Mouse (Mus musculus) CH12.LX (cell line): ENCODE measurements around the gene Chrne.

ENCODE experiments used
- BHLHE40 ChIP-seq: IDR thresholded peaks from 2 replicates; pipeline ENCODE4 v1.6.1; 2011; ENCODE audit warnings: mild to moderate bottlenecking, low read depth, low read length, improper control_type of control experiment
- CTCF ChIP-seq, 2 experiments: IDR thresholded peaks in 1 of 2; conservative IDR thresholded peaks in 1 of 2; 2 replicates each; pipeline ENCODE4 v1.5.1; 2011 to 2012; ENCODE audit warnings: low read depth in 2 of 2, low read length in 2 of 2, improper control_type of control experiment in 1 of 2, inconsistent platforms in 1 of 2, mild to moderate bottlenecking in 1 of 2, moderate library complexity in 1 of 2
- ELF1 ChIP-seq: IDR thresholded peaks from 2 replicates; pipeline ENCODE4 v1.6.1; 2014; ENCODE audit warnings: low read depth, mild to moderate bottlenecking, inconsistent platforms, low read length, improper control_type of control experiment
- EP300 ChIP-seq: IDR thresholded peaks from 2 replicates; pipeline ENCODE4 v1.6.1; 2011; ENCODE audit warnings: low read length, improper control_type of control experiment
- MAX ChIP-seq: IDR thresholded peaks from 2 replicates; pipeline ENCODE4 v1.6.1; 2011; ENCODE audit warnings: low read length, improper control_type of control experiment
- MXI1 ChIP-seq: IDR thresholded peaks from 2 replicates; pipeline ENCODE4 v1.6.1; 2011; ENCODE audit warnings: mild to moderate bottlenecking, low read depth, low read length, improper control_type of control experiment
- NRF1 ChIP-seq: IDR thresholded peaks from 2 replicates; pipeline ENCODE4 v1.6.1; 2014; ENCODE audit warnings: low read depth, mild to moderate bottlenecking, inconsistent platforms, low read length, improper control_type of control experiment, moderate library complexity
- PAX5 ChIP-seq: IDR thresholded peaks from 2 replicates; pipeline ENCODE4 v1.6.1; 2012; ENCODE audit warnings: low read length, inconsistent platforms, mixed read lengths
- POLR2A ChIP-seq: IDR thresholded peaks from 2 replicates; pipeline ENCODE4 v1.6.1; 2011; ENCODE audit warnings: low read depth, mild to moderate bottlenecking, improper control_type of control experiment, low read length
- RAD21 ChIP-seq: IDR thresholded peaks from 2 replicates; pipeline ENCODE4 v1.6.1; 2011; ENCODE audit warnings: low read depth, mild to moderate bottlenecking, low read length, improper control_type of control experiment, moderate library complexity
- UBTF ChIP-seq: IDR thresholded peaks from 2 replicates; pipeline ENCODE4 v1.6.1; 2012; ENCODE audit warnings: low read depth, mild to moderate bottlenecking, inconsistent platforms, low read length, improper control_type of control experiment, moderate library complexity
- ZKSCAN1 ChIP-seq: IDR thresholded peaks from 2 replicates; pipeline ENCODE4 v1.6.1; 2012; ENCODE audit warnings: low read depth, inconsistent platforms, low read length, improper control_type of control experiment, borderline replicate concordance

GRCm38 (mm10) chr11:70646259-70646555, 27.2 kb upstream of the Chrne start:
- TF ChIP-seq MXI1 (no peak), EP300 (no peak), ELF1 (no peak), BHLHE40 (no peak), PAX5 (no peak), RAD21 (no peak), NRF1 (no peak), CTCF (conservative IDR thresholded peaks at IDR 0.05 in 1 of 2, IDR thresholded peaks at IDR 0.05 in 1 of 2; ENCODE audit: low read depth in 2 of 2, low read length in 2 of 2) (no peak), POLR2A (no peak), ZKSCAN1 (no peak), UBTF (no peak), MAX (no peak)
